Mouse (Mus musculus) hindbrain, embryonic 16.5 days (tissue): Measurements from ENCODE around the gene Rad23b. TPM values are rescaled to one million over a fixed set of nuclear protein-coding genes. Genes with fewer than 3 reads are reported as not detected.
A peak's percentile ranks its signal among the peaks of the same experiment; 100 is the strongest.

ENCODE experiments used
- ATAC-seq: fragments of 200-750 bp; cut with Nextera tagmentation; 2 replicates; pipeline ENCODE4 v1.8.0; 2017; ENCODE audit warnings: moderate TSS enrichment, moderate library complexity
- H3K27ac ChIP-seq: fragments of 300-500 bp; sonication (generic); 2 replicates; pipeline ENCODE4 v1.5.1; 2014; ENCODE audit warnings: low read depth, mild to moderate bottlenecking, control low read depth, low read length, moderate library complexity
- H3K27me3 ChIP-seq: fragments of 300-500 bp; sonication (generic); replicated peaks from 2 replicates; pipeline ENCODE4 v1.6.1; 2014; ENCODE audit warnings: low read length; ENCODE audit not compliant: control insufficient read depth, insufficient read depth
- H3K36me3 ChIP-seq: fragments of 300-500 bp; sonication (generic); 2 replicates; pipeline ENCODE4 v1.6.1; 2014; ENCODE audit warnings: mild to moderate bottlenecking, low read length, moderate library complexity, mixed read lengths; ENCODE audit not compliant: control insufficient read depth, insufficient read depth
- H3K4me1 ChIP-seq: fragments of 300-500 bp; sonication (generic); 2 replicates; pipeline ENCODE4 v1.6.1; 2014; ENCODE audit warnings: low read depth, low read length; ENCODE audit not compliant: control insufficient read depth, insufficient read depth
- H3K4me2 ChIP-seq: fragments of 300-500 bp; sonication (generic); 2 replicates; pipeline ENCODE4 v1.6.1; 2014; ENCODE audit warnings: mild to moderate bottlenecking, low read length, control low read depth, moderate library complexity
- H3K4me3 ChIP-seq: fragments of 300-500 bp; sonication (generic); 2 replicates; pipeline ENCODE4 v1.5.1; 2014; ENCODE audit warnings: mild to moderate bottlenecking, low read length, control low read depth, moderate library complexity
- H3K9ac ChIP-seq: fragments of 300-500 bp; sonication (generic); 2 replicates; pipeline ENCODE4 v1.6.1; 2014; ENCODE audit warnings: low read depth, mild to moderate bottlenecking, control low read depth, low read length, moderate library complexity
- H3K9me3 ChIP-seq: fragments of 300-500 bp; sonication (generic); 2 replicates; pipeline ENCODE4 v1.6.1; 2014; ENCODE audit warnings: mild to moderate bottlenecking, low read length, moderate library complexity; ENCODE audit not compliant: control insufficient read depth
- WGBS: fragments of 180-500 bp; shearing (Covaris S2); extraction: QIAGEN DNeasy Blood & Tissue Kit; methylation state at CpG from one replicate; pipeline ENCODE4 v1.1.7; 2014; 5-methylcytosine and 5-hydroxymethylcytosine counted together
- polyA plus RNA-seq: library from polyadenylated mRNA; unstranded; fragments of >200 nt; fragmentation: Nextera tagmentation; extraction: Ambion mirVana; gene quantifications from 2 replicates; pipeline ENCODE4 v1.2.1, GENCODE M21; 2015

Rad23b gene
- polyA plus RNA-seq, 1 experiment from 2014 or later = 85.4 TPM

DNA sequence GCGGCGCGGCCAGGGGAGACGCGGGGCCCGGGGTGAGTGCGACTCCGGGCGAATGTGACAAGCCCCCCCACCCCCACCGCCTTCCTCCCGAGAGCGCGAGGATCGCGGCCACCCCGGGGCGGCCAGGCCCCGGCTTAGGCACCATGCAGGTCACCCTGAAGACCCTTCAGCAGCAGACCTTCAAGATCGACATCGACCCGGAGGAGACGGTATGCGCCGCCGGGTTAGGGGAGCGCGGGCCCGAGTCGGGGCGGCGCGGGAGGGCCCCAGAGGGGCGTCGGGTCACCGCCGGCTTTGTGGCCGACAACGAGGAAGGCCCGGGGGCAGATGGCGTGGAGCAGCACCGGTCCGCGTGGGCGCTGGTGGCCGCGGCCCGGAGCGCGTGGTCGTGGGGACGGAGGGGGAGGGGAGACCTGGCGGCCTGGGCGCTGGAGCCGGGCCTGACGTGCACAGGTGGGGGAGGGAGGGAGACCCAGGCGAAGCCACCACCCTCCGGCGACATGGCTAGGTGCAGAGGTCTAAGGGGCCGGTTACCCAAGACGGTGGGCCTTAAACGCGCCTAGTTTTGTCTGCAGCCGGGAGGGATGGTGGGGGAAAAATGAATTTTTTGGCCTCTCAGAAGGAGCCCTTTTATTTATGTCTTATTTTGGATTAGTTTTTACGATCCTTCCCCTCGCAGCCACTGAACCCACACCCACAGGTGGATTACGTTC lies 532 bp downstream of the Rad23b start:
- peaks cover 25% of the 10 kb centered on the region for H3K4me1 ChIP-seq
- WGBS = under 1% methylated on average over 49 of the region's 66 CpGs
- peak overlapping the region; percentile 80 for H3K4me2 ChIP-seq

DNA sequence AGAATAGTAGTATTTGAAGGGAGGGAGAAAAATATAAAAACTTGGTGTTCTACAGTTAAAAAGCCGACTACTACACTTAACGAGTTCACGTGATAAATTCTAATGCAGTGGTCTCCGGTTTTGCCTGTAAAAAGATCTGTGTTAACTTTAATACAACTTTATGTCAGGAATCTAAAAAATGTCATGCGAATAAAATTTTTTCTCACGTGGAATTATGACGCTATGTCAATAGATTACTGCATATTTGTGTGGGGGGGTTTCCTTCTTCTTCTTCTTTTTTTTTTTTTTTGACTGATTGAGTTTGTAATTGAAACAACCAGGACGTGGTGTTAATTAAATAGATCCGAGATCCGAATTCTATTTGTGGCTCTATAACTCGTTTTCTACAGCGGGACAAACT lies 1.2 kb downstream of the Rad23b start:
- Histone ChIP-seq H3K4me1 (peaks cover 25% of the 10 kb centered on the region), H3K36me3 (no peaks in the 10 kb centered on the region), H3K4me3 (peak overlapping the region; percentile 97), H3K9ac (peak overlapping the region; percentile 97), H3K27ac (peak overlapping the region; percentile 96), H3K27me3 (no peaks in the 10 kb centered on the region), H3K4me2 (peak overlapping the region; percentile 80), H3K9me3 (no peaks in the 10 kb centered on the region)
- no peak for ATAC-seq
- WGBS = 15% methylated on average over 12 of the region's 12 CpGs

More for the DNA sequence above, 532 bp downstream of the Rad23b start:
- H3K27ac ChIP-seq = peak overlapping the region; percentile 96
- H3K9me3 ChIP-seq = no peaks in the 10 kb centered on the region
- ATAC-seq = peak; percentile 53
- H3K9ac ChIP-seq = peak overlapping the region; percentile 97
- H3K27me3 ChIP-seq = no peaks in the 10 kb centered on the region
- peak overlapping the region; percentile 97 for H3K4me3 ChIP-seq
- H3K36me3 ChIP-seq = no peaks in the 10 kb centered on the region

DNA sequence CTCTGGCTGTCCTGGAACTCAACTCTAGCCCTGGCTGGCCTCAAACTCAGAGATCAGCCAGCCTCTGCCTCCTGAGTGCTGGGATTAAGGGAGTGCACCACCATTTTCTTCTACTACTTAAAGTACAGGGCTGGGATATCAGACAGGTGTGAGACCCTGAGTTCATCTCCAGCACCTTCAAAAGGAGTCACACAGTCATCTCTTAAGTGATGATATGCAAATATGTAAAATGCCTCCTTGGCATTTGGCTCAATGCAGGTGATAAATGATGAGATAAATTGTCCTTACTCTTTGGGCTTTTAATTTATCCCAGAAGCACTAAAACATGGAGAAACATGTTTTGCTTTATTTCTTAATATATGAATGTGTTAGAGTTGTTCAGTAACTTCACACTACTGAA lies 2.0 kb downstream of the Rad23b start:
- no peak for ATAC-seq
- no peak overlapping the region for H3K27ac ChIP-seq
- no peaks in the 10 kb centered on the region for H3K9me3 ChIP-seq
- no peaks in the 10 kb centered on the region for H3K36me3 ChIP-seq
- no peak overlapping the region for H3K9ac ChIP-seq
- H3K4me2 ChIP-seq = peak overlapping the region; percentile 42
- H3K4me3 ChIP-seq = no peak overlapping the region
- H3K27me3 ChIP-seq = no peaks in the 10 kb centered on the region
- H3K4me1 ChIP-seq = peaks cover 25% of the 10 kb centered on the region

DNA sequence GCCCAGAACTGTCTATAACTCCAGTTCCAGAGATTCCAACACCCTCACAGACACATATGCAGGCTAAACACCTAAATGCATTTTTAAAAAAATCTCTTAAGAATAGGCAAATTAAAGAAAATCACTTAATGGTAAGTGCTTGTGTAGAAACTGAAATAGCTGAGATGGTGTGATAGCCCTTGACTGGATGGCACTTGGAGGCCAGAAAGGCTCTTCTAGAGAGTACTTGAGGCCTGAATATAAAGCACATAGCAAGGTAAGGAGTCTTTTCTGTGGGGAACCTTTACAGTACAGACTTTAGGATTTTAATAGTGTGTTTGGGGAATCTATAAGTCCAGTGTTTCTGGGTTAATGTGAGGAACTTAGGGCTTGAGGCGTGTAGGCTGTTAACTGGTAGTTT lies 4.2 kb downstream of the Rad23b start:
- no peaks in the 10 kb centered on the region for H3K9me3 ChIP-seq
- no peak overlapping the region for H3K9ac ChIP-seq
- no peak overlapping the region for H3K4me3 ChIP-seq
- no peak overlapping the region for H3K27ac ChIP-seq
- no peak overlapping the region for H3K4me2 ChIP-seq
- no peaks in the 10 kb centered on the region for H3K36me3 ChIP-seq
- peaks cover 20% of the 10 kb centered on the region for H3K4me1 ChIP-seq
- no peak for ATAC-seq
- no peaks in the 10 kb centered on the region for H3K27me3 ChIP-seq
- WGBS = 83% methylated on average over 1 of the region's 1 CpGs

DNA sequence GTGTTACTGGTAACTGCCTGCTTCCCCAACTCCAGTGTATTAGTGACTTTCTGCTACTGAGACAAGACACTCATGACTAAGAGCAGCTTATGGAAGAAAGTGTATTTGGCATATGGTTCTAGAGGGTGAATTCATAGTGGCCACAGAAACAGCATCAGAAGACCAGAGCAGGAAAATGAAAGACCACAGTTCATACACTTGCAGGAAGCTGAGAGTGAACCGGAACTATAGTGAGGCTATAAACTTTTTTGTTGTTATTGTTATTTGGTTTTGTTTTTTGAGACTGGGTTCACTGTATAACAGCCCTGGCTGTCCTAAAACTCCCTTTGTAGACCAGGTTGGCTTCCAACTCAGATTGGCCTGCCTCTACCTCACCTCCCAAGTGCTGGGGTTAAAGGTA lies 6.0 kb downstream of the Rad23b start:
- ATAC-seq = no peak
- Histone ChIP-seq H3K4me2 (no peak overlapping the region), H3K4me1 (peaks cover 20% of the 10 kb centered on the region), H3K9me3 (no peaks in the 10 kb centered on the region), H3K27me3 (no peaks in the 10 kb centered on the region), H3K27ac (no peak overlapping the region), H3K36me3 (no peaks in the 10 kb centered on the region), H3K4me3 (no peak overlapping the region), H3K9ac (no peak overlapping the region)
- WGBS = 100% methylated on average over 1 of the region's 1 CpGs

DNA sequence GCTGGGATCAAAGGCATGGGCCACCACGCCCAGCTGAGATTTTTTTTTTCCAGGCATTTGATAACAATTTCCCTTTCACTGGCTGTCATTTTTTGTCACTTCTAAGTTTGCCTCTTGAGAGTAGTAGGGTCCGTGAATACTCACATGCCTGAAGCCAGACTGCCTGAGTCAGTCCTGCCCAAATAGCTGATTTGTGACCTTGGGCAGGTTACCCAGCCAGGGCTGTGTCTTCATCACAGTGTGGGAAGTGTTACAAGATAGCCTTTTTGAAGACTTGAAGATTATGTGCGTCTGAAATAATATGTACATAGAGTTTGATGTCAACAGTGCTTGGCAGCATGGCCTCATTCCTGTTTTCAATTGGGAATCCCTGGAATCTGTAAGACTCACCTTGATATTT lies 6.9 kb downstream of the Rad23b start:
- Histone ChIP-seq H3K9ac (no peak overlapping the region), H3K4me3 (no peak overlapping the region), H3K27ac (no peak overlapping the region), H3K36me3 (no peaks in the 10 kb centered on the region), H3K4me1 (peaks cover 16% of the 10 kb centered on the region), H3K27me3 (no peaks in the 10 kb centered on the region), H3K4me2 (no peak overlapping the region), H3K9me3 (no peaks in the 10 kb centered on the region)
- WGBS = 94% methylated on average over 3 of the region's 3 CpGs
- no peak for ATAC-seq

DNA sequence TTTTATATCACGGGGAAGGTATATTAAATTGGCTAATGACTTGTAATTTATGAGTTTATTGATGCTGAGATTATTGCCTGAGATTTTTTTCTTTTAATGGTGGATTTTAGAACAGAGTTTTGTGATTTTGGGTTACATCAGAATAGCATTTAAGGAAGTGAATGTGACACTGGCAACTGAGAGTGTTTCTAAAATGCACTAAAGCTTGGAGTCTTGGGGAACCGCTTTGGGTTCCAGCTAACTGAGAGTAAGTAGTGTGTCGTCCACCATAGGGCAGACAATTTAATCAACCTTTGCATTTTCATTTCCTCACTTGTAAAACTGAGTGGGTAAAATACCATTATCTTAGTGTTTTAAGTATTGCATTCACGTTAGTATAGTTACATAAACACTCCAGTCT lies 14.0 kb downstream of the Rad23b start:
- H3K36me3 ChIP-seq = no peaks in the 10 kb centered on the region; the same call in 1 of the 2 replicates
- no peak overlapping the region for H3K9ac ChIP-seq
- ATAC-seq = no peak
- WGBS = 94% methylated on average over 4 of the region's 4 CpGs
- H3K27me3 ChIP-seq = no peaks in the 10 kb centered on the region
- no peaks in the 10 kb centered on the region for H3K4me1 ChIP-seq
- no peak overlapping the region for H3K4me3 ChIP-seq
- no peak overlapping the region for H3K4me2 ChIP-seq
- H3K27ac ChIP-seq = no peak overlapping the region
- H3K9me3 ChIP-seq = no peaks in the 10 kb centered on the region

DNA sequence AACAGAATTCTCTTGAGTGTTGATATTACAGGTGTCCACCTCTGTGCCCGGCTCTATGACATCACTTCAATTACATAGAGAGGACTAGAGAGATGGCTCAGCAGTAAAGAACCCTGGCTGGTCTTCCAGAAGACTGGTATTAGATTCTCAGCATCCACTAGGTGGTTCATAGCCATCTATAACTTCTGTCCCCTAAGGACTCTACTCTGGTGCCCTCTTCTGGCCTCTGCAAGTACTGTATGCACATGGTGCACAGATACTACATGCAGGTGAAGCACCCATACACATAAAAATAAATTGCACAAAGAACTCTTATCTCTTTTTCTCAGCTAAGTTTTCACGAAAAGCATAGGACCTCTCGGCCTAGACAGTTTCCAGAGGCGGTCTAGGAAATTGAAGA lies 14.5 kb downstream of the Rad23b start:
- no peaks in the 10 kb centered on the region for H3K27me3 ChIP-seq
- no peak for ATAC-seq
- H3K9ac ChIP-seq = no peak overlapping the region
- no peak overlapping the region for H3K4me2 ChIP-seq
- H3K4me1 ChIP-seq = no peaks in the 10 kb centered on the region
- 96% methylated on average over 4 of the region's 4 CpGs for WGBS
- H3K9me3 ChIP-seq = no peaks in the 10 kb centered on the region
- no peak overlapping the region for H3K27ac ChIP-seq
- peaks cover 2% of the 10 kb centered on the region; the same call in 1 of the 2 replicates for H3K36me3 ChIP-seq
- no peak overlapping the region for H3K4me3 ChIP-seq

DNA sequence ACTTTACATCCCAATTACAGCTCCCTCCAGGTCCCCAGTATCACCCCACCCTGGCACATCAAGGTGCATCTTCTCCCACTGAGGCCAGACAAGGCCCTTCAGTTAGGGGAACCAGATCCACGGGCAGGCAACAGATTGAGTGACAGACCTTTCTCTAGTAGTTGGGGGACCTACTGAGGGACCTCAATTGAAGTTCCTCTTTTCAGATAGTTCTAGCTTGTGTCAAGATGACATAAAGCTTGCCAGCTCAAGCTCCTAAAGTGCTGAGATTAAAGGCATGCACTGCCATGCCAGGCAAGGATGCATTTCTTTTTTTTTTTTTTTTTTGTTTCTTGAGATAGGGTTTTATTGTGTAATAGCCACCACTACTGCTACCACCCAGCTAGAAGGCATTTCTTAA lies 16.2 kb downstream of the Rad23b start:
- Histone ChIP-seq H3K4me2 (no peak overlapping the region), H3K36me3 (peaks cover 6% of the 10 kb centered on the region), H3K4me1 (no peaks in the 10 kb centered on the region), H3K4me3 (no peak overlapping the region), H3K9me3 (no peaks in the 10 kb centered on the region), H3K27ac (no peak overlapping the region), H3K9ac (no peak overlapping the region), H3K27me3 (no peaks in the 10 kb centered on the region)
- 76% methylated on average over 1 of the region's 1 CpGs for WGBS
- no peak for ATAC-seq
